Mouse (Mus musculus): ENCODE data around the gene Tmed2. TPM values are rescaled to one million over a fixed set of nuclear protein-coding genes. Genes with fewer than 3 reads are reported as not detected.
"Not testable (repeated sequence)": the region's sequence is repeated elsewhere in the genome, so short reads cannot be mapped to it uniquely, and the experiment has no call there.

Tmed2 gene
- polyA plus RNA-seq, 1 experiment from 2014 or later: 478 TPM

DNA sequence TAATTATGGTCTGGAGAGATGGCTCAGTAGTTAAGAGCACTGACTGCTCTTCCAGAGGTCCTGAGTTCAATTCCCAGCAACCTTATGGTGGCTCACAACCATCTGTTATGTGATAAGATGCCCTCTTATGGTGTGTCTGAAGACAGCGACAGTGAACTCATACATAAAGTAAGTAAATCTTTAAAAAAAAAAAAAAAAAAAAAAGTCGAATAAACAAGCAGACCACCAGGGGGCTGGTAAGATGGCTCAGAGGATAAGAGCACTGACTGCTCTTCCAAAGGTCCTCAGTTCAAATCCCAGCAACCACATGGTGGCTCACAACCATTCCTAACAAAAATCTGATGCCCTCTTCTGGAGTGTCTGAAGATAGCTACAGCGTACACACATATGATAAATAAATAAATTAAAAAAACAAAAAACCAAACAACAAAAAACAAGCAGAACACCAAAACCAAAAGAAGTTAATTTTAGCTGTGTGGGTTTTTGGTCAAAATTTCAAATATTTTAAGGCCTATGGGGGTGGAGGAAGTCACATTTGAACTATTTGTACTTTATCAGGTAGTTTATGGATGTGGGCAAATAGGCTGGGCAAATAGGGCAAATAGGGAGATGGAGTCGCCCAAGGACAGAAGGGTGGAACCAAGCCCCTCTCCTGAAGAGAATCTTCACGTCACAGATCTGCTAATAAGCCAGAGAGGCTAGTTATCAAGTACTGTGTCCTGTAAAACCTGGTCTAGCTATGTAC, 11.0 kb downstream of the Tmed2 start:
- H3K36me3 ChIP-seq (ENCODE audit: insufficient read depth, low read length); H3K4me1 ChIP-seq (ENCODE audit: insufficient read depth, low read depth, low read length); DNase-seq (ENCODE audit: low spot score); H3K27me3 ChIP-seq (replicated peaks; ENCODE audit: insufficient read depth, low read length); H3K9me3 ChIP-seq (ENCODE audit: low read length); ATAC-seq: not testable (repeated sequence)
- peak overlapping the region; percentile 68; the same call in 1 of the 2 replicates for H3K9ac ChIP-seq (replicated peaks; ENCODE audit: low read depth)
- peak overlapping the region; percentile 83 for H3K4me2 ChIP-seq (replicated peaks; ENCODE audit: low read depth, low read length)
- 25% methylated on average over 5 of the region's 5 CpGs for WGBS
- TF ChIP-seq EP300 (IDR thresholded peaks at IDR 0.05) (0 out of 2 replicates have a peak, but pooled peaks have one; percentile 5), CTCF (IDR thresholded peaks at IDR 0.05) (peak; percentile 29; the same call in 1 of the 2 replicates)
- H3K27ac ChIP-seq (ENCODE audit: low read length): peak overlapping the region; percentile 82; the same call in 1 of the 2 replicates
- peak overlapping the region; percentile 85; the same call in 1 of the 2 replicates for H3K4me3 ChIP-seq (ENCODE audit: low read depth, low read length)

DNA sequence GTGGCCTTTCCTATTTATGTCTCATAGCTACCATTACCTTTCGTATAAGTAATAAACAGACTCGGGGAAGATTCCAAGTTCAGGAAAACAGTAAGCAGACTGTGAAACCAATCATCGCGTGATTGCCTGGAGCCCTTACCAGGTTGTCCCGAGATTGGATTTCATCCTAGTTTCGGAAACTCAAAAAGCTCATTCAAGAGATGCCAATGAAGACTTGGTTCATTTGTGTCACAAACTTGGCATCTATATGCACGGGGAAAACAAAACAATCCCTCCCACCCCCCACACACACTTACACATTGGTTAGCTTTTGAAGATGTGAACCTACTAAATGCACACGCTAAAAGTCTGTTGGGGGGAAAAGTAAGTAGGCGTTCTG, 11.6 kb downstream of the Tmed2 start:
- Histone ChIP-seq H3K27ac (ENCODE audit: low read length) (peak overlapping the region; percentile 82), H3K9me3 (ENCODE audit: low read length) (no peaks in the 10 kb centered on the region), H3K36me3 (ENCODE audit: insufficient read depth, low read length) (0 out of 2 replicates have a peak, but pooled peaks cover 8% of the 10 kb centered on the region), H3K4me2 (replicated peaks; ENCODE audit: low read depth, low read length) (peak overlapping the region; percentile 83), H3K4me1 (ENCODE audit: insufficient read depth, low read depth, low read length) (peaks cover 4% of the 10 kb centered on the region; the same call in 1 of the 2 replicates), H3K27me3 (replicated peaks; ENCODE audit: insufficient read depth, low read length) (no peaks in the 10 kb centered on the region), H3K9ac (replicated peaks; ENCODE audit: low read depth) (peak overlapping the region; percentile 68), H3K4me3 (ENCODE audit: low read depth, low read length) (peak overlapping the region; percentile 85)
- WGBS: 8% methylated on average over 9 of the region's 9 CpGs
- TF ChIP-seq EP300 (IDR thresholded peaks at IDR 0.05) (0 out of 2 replicates have a peak, but pooled peaks have one; percentile 3), CTCF (IDR thresholded peaks at IDR 0.05) (no peak)
- peak; percentile 25 for DNase-seq (ENCODE audit: low spot score)
- ATAC-seq: no peak

DNA sequence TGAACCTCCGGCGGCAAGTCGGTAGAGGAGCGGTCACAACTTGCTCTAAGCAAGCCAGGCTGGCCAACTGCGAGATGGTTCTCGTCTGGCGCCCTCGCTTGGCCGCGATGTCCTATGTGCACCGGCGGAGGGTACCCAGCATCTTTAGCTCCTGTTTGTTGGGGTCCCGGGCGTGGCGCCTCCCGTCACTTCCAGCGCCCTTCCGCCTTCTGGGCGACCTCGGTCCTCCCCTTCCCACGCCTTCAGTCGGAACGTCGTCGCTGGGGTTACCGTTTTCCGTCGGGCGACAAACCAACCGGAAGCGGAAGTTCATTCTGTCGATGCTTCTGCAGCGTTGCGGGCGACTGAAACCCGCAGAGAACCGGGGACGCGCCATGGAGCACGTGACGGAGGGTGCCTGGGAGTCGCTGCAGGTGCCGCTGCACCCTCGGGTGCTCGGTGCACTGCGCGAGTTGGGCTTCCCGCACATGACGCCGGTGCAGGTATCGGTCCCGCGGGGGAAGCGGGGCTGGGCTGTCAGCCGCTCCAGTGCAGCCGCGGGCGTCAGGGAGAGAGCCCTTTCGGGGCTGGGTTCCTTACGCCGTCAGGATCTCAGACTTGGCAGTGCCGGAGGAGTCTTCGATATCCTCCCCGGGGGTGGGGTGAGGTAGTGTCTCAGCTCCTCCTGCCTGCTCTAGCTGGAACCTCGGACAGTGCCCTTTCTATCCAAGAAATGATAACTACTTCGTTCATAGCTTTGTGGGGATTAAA, 12.2 kb downstream of the Tmed2 start, which contains the start of gene Ddx55:
Ddx55 (plus strand) TSS at position 307 of the 750 bp plus-strand sequence.
- no peaks in the 10 kb centered on the region for H3K9me3 ChIP-seq (ENCODE audit: low read length)
- H3K36me3 ChIP-seq (ENCODE audit: insufficient read depth, low read length): 0 out of 2 replicates have a peak, but pooled peaks cover 5% of the 10 kb centered on the region
- no peak for TF ChIP-seq EP300 (IDR thresholded peaks at IDR 0.05)
- TF ChIP-seq CTCF (IDR thresholded peaks at IDR 0.05): peak; percentile 57
- peak; percentile 93 for ATAC-seq
- peak within 1 kb of the TSS; percentile 83 for H3K4me2 ChIP-seq (replicated peaks; ENCODE audit: low read depth, low read length)
- H3K27me3 ChIP-seq (replicated peaks; ENCODE audit: insufficient read depth, low read length): no peaks in the 10 kb centered on the region
- peak within 1 kb of the TSS; percentile 85 for H3K4me3 ChIP-seq (ENCODE audit: low read depth, low read length)
- H3K9ac ChIP-seq (replicated peaks; ENCODE audit: low read depth): peak within 1 kb of the TSS; percentile 68
- peak; percentile 96 for DNase-seq (ENCODE audit: low spot score)
- H3K27ac ChIP-seq (ENCODE audit: low read length): peak within 1 kb of the TSS; percentile 82
- under 1% methylated on average over 66 of the region's 66 CpGs for WGBS
- H3K4me1 ChIP-seq (ENCODE audit: insufficient read depth, low read depth, low read length): peaks cover 4% of the 10 kb centered on the region; the same call in 1 of the 2 replicates

DNA sequence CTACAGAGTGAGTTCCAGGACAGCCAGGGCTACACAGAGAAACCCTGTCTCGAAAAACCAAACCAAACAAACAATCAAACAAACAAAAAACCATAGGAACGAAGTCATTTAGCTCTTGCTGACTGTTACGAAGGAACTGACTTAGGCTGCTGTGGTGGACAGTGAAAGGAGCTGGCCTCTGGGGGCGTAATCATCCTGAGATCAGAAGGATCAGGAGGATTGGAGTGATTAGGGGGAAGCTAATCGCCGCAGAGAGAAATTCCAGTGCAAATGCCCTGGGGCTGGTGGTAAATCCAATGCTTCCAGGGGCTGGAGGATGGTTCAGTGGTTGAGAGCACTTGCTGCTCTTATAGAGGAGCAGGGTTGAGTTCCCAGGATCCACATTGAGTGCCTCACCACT, 13.1 kb downstream of the Tmed2 start:
- DNase-seq (ENCODE audit: low spot score) (no peak), ATAC-seq (no peak)
- no peak overlapping the region; the same call in 1 of the 2 replicates for H3K9ac ChIP-seq (replicated peaks; ENCODE audit: low read depth)
- H3K9me3 ChIP-seq (ENCODE audit: low read length): no peaks in the 10 kb centered on the region
- 69% methylated on average over 6 of the region's 6 CpGs for WGBS
- peaks cover 4% of the 10 kb centered on the region; the same call in 1 of the 2 replicates for H3K4me1 ChIP-seq (ENCODE audit: insufficient read depth, low read depth, low read length)
- no peak overlapping the region for H3K4me3 ChIP-seq (ENCODE audit: low read depth, low read length)
- H3K4me2 ChIP-seq (replicated peaks; ENCODE audit: low read depth, low read length): no peak overlapping the region
- H3K36me3 ChIP-seq (ENCODE audit: insufficient read depth, low read length): 0 out of 2 replicates have a peak, but pooled peaks cover 7% of the 10 kb centered on the region
- H3K27ac ChIP-seq (ENCODE audit: low read length): no peak overlapping the region
- TF ChIP-seq EP300 (IDR thresholded peaks at IDR 0.05): no peak
- TF ChIP-seq CTCF (IDR thresholded peaks at IDR 0.05): no peak
- no peaks in the 10 kb centered on the region for H3K27me3 ChIP-seq (replicated peaks; ENCODE audit: insufficient read depth, low read length)

DNA sequence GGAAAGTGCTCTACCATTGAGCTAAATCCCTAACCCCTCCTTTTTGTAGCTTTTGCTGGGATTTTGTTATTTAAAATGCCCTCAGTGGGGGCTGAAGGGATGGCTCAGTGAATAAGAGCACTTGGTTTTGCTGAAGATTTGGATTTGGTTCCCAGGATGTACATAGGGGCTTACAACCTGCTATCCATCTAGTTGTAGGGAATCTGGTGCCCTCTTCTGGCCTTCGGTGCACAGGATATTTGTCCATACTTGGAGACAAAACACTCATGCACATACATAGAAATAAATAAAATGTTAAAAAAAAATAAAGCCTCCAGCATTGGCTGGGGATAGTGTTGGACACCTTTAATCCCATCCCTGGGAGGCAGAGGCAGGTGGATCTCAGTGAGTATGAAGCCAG, 14.7 kb downstream of the Tmed2 start:
- H3K9ac ChIP-seq (replicated peaks; ENCODE audit: low read depth): no peak overlapping the region
- peaks cover 4% of the 10 kb centered on the region; the same call in 1 of the 2 replicates for H3K4me1 ChIP-seq (ENCODE audit: insufficient read depth, low read depth, low read length)
- 60% methylated on average over 1 of the region's 1 CpGs for WGBS
- H3K36me3 ChIP-seq (ENCODE audit: insufficient read depth, low read length): 0 out of 2 replicates have a peak, but pooled peaks cover 10% of the 10 kb centered on the region
- no peak overlapping the region for H3K4me3 ChIP-seq (ENCODE audit: low read depth, low read length)
- no peaks in the 10 kb centered on the region for H3K9me3 ChIP-seq (ENCODE audit: low read length)
- ATAC-seq (no peak), DNase-seq (ENCODE audit: low spot score) (no peak)
- no peaks in the 10 kb centered on the region for H3K27me3 ChIP-seq (replicated peaks; ENCODE audit: insufficient read depth, low read length)
- no peak overlapping the region for H3K27ac ChIP-seq (ENCODE audit: low read length)
- no peak overlapping the region for H3K4me2 ChIP-seq (replicated peaks; ENCODE audit: low read depth, low read length)
- TF ChIP-seq EP300 (IDR thresholded peaks at IDR 0.05) (no peak), CTCF (IDR thresholded peaks at IDR 0.05) (peak; percentile 54)

DNA sequence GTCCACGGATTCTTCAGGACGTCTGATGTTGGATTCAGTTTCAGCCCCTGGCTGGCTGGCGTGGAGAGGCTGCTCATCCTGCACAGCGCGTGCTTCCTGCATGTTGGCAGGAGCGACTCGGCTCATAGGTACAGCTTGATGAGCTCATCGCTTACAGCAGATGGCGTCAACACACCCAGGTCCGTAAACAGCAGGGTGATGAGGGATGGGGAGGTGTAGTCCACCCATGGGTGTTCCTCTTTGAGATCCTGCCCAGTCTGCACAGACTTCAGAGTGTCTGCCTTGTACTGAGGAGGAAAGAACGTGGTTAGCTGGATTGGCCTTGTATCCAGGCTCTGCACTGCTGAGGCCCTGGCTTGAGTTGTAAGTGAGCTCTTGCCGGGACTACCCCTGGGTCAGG, 30.6 kb downstream of the Tmed2 start:
- H3K4me1 ChIP-seq (ENCODE audit: insufficient read depth, low read depth, low read length): no peaks in the 10 kb centered on the region
- DNase-seq (ENCODE audit: low spot score) (no peak), ATAC-seq (no peak)
- no peak overlapping the region for H3K4me3 ChIP-seq (ENCODE audit: low read depth, low read length)
- no peak overlapping the region for H3K4me2 ChIP-seq (replicated peaks; ENCODE audit: low read depth, low read length)
- no peaks in the 10 kb centered on the region for H3K9me3 ChIP-seq (ENCODE audit: low read length)
- TF ChIP-seq CTCF (IDR thresholded peaks at IDR 0.05) (no peak), EP300 (IDR thresholded peaks at IDR 0.05) (no peak)
- 86% methylated on average over 12 of the region's 12 CpGs for WGBS
- no peaks in the 10 kb centered on the region for H3K27me3 ChIP-seq (replicated peaks; ENCODE audit: insufficient read depth, low read length)
- peaks cover 47% of the 10 kb centered on the region for H3K36me3 ChIP-seq (ENCODE audit: insufficient read depth, low read length)
- H3K27ac ChIP-seq (ENCODE audit: low read length): no peak overlapping the region
- no peak overlapping the region for H3K9ac ChIP-seq (replicated peaks; ENCODE audit: low read depth)

Data from lung, postnatal 0 days (tissue).